Mouse (Mus musculus): Measurements from ENCODE around the gene Mob2.

DNA sequence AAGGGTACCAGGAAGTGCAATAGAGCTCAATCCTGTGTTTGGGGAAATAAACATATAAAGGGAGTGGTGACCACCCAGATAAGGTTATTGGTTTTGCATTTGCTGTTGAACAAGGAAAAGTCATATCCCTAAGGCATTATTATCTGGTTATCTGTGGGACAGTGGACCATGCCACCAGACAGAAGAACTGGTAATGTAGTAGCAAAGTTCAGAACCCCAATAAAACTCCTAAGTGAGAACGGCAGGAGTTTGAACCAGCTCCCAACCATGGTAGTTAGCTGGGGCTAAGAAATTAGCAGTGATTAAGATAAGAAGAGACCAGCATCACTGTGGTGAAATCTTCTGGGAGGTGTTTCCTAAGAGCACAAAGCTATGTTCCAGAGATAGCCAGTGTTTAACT is 14.9 kb downstream of the Mob2 start:
- no peak for TF ChIP-seq POLR2A (IDR thresholded peaks at IDR 0.05; ENCODE audit: borderline replicate concordance, control insufficient read depth, low read depth, low read length)
- no peak for TF ChIP-seq CTCF (IDR thresholded peaks at IDR 0.05; ENCODE audit: control insufficient read depth, insufficient read depth, low read length)

Measured in bone marrow, adult 2 months (tissue).